Mouse (Mus musculus): ENCODE measurements around the gene Utp14a. TPM values are rescaled to one million over a fixed set of nuclear protein-coding genes. Genes with fewer than 3 reads are reported as not detected.
"Not testable (repeated sequence)": the region's sequence is repeated elsewhere in the genome, so short reads cannot be mapped to it uniquely, and the experiment has no call there.

The Utp14a gene
- 21.4 and 23.1 TPM in 2 replicates for polyA plus RNA-seq (2014; fragmentation: Nextera tagmentation; extraction: Ambion mirVana)

DNA sequence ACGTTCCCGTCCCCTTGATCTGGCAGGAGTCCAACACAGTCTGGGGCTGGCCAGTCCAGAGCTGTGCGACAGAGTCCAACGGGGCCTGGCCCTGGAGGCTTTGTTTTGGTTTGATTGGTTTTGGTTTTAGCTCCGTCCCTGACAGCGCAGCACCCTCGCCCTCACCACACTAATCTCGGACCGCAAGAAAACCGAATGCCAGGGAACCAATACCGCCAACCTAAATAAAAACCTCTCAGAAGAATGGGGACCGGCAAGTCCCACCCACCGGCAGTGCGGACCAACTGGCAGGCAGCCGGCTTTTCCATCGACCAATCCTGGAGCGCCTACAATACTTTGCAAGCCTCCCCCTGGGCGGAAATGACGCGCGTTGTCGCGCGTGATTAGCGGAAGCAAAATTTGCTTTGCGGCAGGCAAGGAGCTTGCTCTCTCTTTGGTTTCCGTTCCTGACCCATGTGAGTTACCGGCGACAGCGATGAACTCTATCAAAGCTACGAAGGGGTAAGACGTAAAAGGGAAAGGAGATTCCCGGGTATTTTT lies at the start of gene Utp14a:
TSS of gene Utp14a (plus strand) at position 395 of the 540 bp plus-strand sequence.
- Histone ChIP-seq H3K27me3 (ENCODE audit: control insufficient read depth, insufficient read depth, low read length) (no peaks in the 10 kb centered on the region), H3K4me2 (peak within 1 kb of the TSS; percentile 55), H3K36me3 (ENCODE audit: control insufficient read depth, insufficient read depth, low read length) (no peaks in the 10 kb centered on the region), H3K4me1 (ENCODE audit: control insufficient read depth, insufficient read depth, low read length) (no peaks in the 10 kb centered on the region), H3K9ac (ENCODE audit: low read length) (peak within 1 kb of the TSS; percentile 56), H3K4me3 (ENCODE audit: low read depth, low read length) (peak within 1 kb of the TSS; percentile 49), H3K9me3 (ENCODE audit: control insufficient read depth, low read length) (no peaks in the 10 kb centered on the region), H3K27ac (ENCODE audit: low read depth, low read length) (peak within 1 kb of the TSS; percentile 40; the same call in 1 of the 2 replicates)
- ATAC-seq (ENCODE audit: low FRiP score) (peak; percentile 99), DNase-seq (ENCODE audit: low spot score, missing footprints) (peak; percentile 98)
- 11% methylated on average over 33 of the region's 33 CpGs for WGBS

DNA sequence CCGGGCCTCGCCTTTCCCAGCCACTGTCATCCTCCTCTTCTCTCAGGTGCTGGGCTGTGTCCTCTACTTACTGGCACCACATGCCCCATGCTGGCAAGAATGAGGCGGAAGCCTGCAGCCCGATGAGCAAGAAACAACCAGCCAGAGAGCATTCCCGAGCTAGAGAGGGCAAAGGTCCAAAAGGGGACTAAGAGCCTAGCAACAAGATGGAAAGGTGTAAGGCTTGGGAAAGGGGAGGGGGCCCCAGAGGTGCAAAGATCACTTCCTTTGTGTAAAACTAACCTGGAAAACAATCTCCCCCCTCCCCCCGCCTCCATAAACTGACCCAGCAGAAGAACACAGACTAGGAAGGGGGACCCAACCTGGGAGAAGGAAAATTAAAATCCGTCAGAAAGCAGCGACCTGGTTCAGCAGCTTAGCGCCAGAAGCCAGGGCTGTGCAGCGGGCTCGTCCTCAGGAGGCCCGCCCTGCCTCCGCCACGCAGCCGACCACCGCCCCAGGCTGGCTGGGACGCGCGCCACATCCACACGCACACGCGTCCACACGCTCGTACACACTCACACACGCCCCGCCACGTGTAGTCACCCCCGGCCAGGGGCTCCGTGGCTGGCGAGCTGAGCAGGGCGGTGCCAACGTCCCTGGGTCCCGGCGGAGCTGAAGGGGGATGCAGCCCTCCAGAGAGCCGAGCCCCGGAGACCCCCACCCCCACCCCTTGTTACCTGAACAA lies 48.7 kb upstream of the Utp14a start:
- 13% methylated on average over 31 of the region's 36 CpGs for WGBS
- ATAC-seq (ENCODE audit: low FRiP score): peak; percentile 82
- H3K36me3 ChIP-seq (ENCODE audit: control insufficient read depth, insufficient read depth, low read length): no peaks in the 10 kb centered on the region
- H3K9ac ChIP-seq (ENCODE audit: low read length): peak overlapping the region; percentile 62
- H3K9me3 ChIP-seq (ENCODE audit: control insufficient read depth, low read length): no peaks in the 10 kb centered on the region
- peak; percentile 83 for DNase-seq (ENCODE audit: low spot score, missing footprints)
- H3K4me2 ChIP-seq: peak overlapping the region; percentile 54
- peak overlapping the region; percentile 60 for H3K4me3 ChIP-seq (ENCODE audit: low read depth, low read length)
- no peaks in the 10 kb centered on the region for H3K4me1 ChIP-seq (ENCODE audit: control insufficient read depth, insufficient read depth, low read length)
- no peak overlapping the region for H3K27ac ChIP-seq (ENCODE audit: low read depth, low read length)
- no peaks in the 10 kb centered on the region for H3K27me3 ChIP-seq (ENCODE audit: control insufficient read depth, insufficient read depth, low read length)

DNA sequence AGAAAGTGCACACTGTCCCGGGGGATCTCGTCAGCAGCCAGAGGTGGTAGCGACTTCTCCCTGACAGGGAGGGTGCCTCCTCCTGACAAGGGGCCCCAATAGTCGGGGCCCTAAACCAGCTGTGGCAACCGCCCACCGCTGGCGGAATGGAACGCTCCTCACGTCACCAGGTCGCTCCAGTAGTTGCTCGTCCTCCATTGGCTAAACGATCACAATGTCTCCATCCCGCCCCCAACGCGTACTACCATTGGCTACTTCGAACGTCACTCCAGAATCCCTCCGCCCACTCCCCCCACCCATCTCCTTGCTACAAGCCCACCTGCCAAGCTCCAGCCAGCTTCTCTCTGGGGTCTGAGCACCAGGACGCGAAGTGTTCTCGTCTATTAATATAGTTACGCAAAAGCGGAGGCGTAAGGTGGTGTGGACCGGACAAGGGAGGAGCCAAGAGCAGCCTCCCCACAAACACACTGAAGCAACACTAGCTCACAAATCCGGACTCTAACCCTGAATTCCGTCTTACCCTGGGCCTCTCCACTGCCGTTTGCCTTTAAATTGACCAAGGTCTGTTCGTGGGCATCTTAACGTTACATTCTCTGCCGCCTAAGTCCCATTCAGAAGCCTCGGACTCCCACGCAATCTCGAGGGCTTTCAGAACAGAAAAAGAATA lies 48.0 kb upstream of the Utp14a start, which contains the start of gene Zdhhc9:
TSS of gene Zdhhc9 (minus strand) at position 360 of the 667 bp plus-strand sequence.
- ATAC-seq (ENCODE audit: low FRiP score): peak; percentile 99
- H3K4me2 ChIP-seq: peak within 1 kb of the TSS; percentile 54
- DNase-seq (ENCODE audit: low spot score, missing footprints): peak; percentile 98
- 20% methylated on average over 26 of the region's 34 CpGs for WGBS
- peak within 1 kb of the TSS; percentile 62 for H3K9ac ChIP-seq (ENCODE audit: low read length)
- H3K27me3 ChIP-seq (ENCODE audit: control insufficient read depth, insufficient read depth, low read length): no peaks in the 10 kb centered on the region
- H3K27ac ChIP-seq (ENCODE audit: low read depth, low read length): no peak within 1 kb of the TSS
- no peaks in the 10 kb centered on the region for H3K4me1 ChIP-seq (ENCODE audit: control insufficient read depth, insufficient read depth, low read length)
- H3K36me3 ChIP-seq (ENCODE audit: control insufficient read depth, insufficient read depth, low read length): no peaks in the 10 kb centered on the region
- H3K9me3 ChIP-seq (ENCODE audit: control insufficient read depth, low read length): no peaks in the 10 kb centered on the region
- H3K4me3 ChIP-seq (ENCODE audit: low read depth, low read length): peak within 1 kb of the TSS; percentile 60

DNA sequence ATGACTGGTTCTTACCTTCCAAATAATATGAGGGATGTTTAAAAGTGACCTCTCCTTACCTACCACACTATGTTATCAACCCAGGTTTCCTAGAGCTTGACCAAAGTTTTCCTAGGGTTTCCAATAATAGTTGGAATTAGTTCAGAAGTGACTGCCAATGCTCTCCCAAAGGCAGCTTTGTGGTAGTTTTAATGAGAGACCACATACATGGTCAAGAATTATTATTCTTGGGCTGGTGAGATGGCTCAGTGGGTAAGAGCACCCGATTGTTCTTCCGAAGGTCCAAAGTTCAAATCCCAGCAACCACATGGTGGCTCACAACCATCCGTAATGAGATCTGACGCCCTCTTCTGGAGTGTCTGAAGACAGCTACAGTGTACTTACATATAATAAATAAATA lies 46.9 kb upstream of the Utp14a start:
- not testable (repeated sequence) for H3K4me2 ChIP-seq; H3K36me3 ChIP-seq (ENCODE audit: control insufficient read depth, insufficient read depth, low read length); H3K4me3 ChIP-seq (ENCODE audit: low read depth, low read length); ATAC-seq (ENCODE audit: low FRiP score); H3K27ac ChIP-seq (ENCODE audit: low read depth, low read length); H3K27me3 ChIP-seq (ENCODE audit: control insufficient read depth, insufficient read depth, low read length); DNase-seq (ENCODE audit: low spot score, missing footprints); H3K9me3 ChIP-seq (ENCODE audit: control insufficient read depth, low read length); H3K4me1 ChIP-seq (ENCODE audit: control insufficient read depth, insufficient read depth, low read length); H3K9ac ChIP-seq (ENCODE audit: low read length)
- WGBS: 90% methylated on average over 2 of the region's 4 CpGs

DNA sequence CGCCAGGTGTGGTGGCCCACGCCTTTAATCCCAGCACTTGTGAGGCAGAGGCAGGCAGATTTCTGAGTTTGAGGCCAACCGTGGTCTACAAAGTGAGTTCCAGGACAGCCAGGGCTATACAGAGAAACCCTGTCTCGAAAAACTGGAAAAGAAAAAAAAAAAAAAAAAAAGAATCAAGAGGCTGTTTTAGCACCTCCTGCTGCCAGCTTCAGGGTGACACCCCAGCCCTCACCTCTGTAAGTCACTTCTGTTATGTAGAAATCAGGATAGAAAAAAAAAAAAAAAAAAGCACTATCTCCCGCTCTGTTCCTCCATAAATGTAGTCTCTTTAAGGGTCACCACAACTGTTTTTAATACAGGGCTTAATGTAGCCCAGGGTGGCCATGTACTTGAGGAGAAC lies 37.2 kb upstream of the Utp14a start:
- no peaks in the 10 kb centered on the region for H3K9me3 ChIP-seq (ENCODE audit: control insufficient read depth, low read length)
- DNase-seq (ENCODE audit: low spot score, missing footprints): no peak
- 81% methylated on average over 5 of the region's 5 CpGs for WGBS
- no peak for ATAC-seq (ENCODE audit: low FRiP score)
- no peak overlapping the region for H3K4me3 ChIP-seq (ENCODE audit: low read depth, low read length)
- no peaks in the 10 kb centered on the region for H3K4me1 ChIP-seq (ENCODE audit: control insufficient read depth, insufficient read depth, low read length)
- no peak overlapping the region for H3K9ac ChIP-seq (ENCODE audit: low read length)
- no peaks in the 10 kb centered on the region for H3K27me3 ChIP-seq (ENCODE audit: control insufficient read depth, insufficient read depth, low read length)
- H3K4me2 ChIP-seq: no peak overlapping the region
- H3K36me3 ChIP-seq (ENCODE audit: control insufficient read depth, insufficient read depth, low read length): no peaks in the 10 kb centered on the region
- no peak overlapping the region for H3K27ac ChIP-seq (ENCODE audit: low read depth, low read length)

DNA sequence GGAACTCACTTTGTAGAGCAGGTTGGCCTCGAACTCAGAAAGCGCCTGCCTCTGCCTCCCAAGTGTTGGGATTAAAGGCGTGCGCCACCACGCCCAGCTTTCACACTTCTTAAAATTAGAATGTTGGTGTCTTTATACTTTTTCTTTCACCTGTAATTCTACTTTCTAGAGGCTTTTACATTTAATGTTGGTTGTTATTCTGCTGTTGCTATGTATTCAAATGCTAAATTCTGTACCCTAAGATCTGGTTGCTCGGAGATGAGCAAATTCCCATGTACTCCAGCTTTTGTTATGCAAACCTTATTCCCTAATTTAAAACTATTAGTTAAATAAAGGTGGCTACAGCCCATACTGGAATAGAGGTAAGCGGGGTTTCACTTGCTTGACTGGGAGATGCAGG lies 34.0 kb upstream of the Utp14a start:
- no peak overlapping the region for H3K4me2 ChIP-seq

DNA sequence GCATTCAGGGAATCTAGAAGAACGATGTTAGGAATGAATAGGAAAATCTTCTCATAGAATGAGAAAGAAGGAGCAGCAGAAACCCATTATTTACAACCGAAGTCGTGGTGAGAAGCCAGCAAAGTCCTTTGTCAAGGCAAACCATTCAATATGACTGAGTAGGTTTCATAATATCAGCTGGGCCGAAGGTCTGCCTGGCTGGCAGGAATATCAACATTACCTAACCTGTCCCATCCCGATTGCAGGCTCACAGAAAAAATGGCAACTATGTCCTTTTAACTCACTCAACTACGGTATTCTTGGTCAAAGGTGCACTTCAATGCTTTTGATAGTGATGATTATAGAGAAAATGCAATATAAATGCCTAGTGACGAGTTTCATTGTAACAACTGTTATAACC lies 30.4 kb upstream of the Utp14a start:
- DNase-seq (ENCODE audit: low spot score, missing footprints): no peak
- H3K4me3 ChIP-seq (ENCODE audit: low read depth, low read length): no peak overlapping the region
- ATAC-seq (ENCODE audit: low FRiP score): no peak
- no peaks in the 10 kb centered on the region for H3K36me3 ChIP-seq (ENCODE audit: control insufficient read depth, insufficient read depth, low read length)
- no peaks in the 10 kb centered on the region for H3K27me3 ChIP-seq (ENCODE audit: control insufficient read depth, insufficient read depth, low read length)
- no peak overlapping the region for H3K27ac ChIP-seq (ENCODE audit: low read depth, low read length)
- 78% methylated on average over 7 of the region's 7 CpGs for WGBS
- no peak overlapping the region for H3K9ac ChIP-seq (ENCODE audit: low read length)
- no peak overlapping the region for H3K4me2 ChIP-seq
- no peaks in the 10 kb centered on the region for H3K4me1 ChIP-seq (ENCODE audit: control insufficient read depth, insufficient read depth, low read length)
- no peaks in the 10 kb centered on the region for H3K9me3 ChIP-seq (ENCODE audit: control insufficient read depth, low read length)

More for the DNA sequence above, 34.0 kb upstream of the Utp14a start:
- Histone ChIP-seq H3K4me3 (ENCODE audit: low read depth, low read length) (no peak overlapping the region), H3K9ac (ENCODE audit: low read length) (no peak overlapping the region), H3K9me3 (ENCODE audit: control insufficient read depth, low read length) (no peaks in the 10 kb centered on the region), H3K36me3 (ENCODE audit: control insufficient read depth, insufficient read depth, low read length) (no peaks in the 10 kb centered on the region), H3K27me3 (ENCODE audit: control insufficient read depth, insufficient read depth, low read length) (no peaks in the 10 kb centered on the region), H3K4me1 (ENCODE audit: control insufficient read depth, insufficient read depth, low read length) (no peaks in the 10 kb centered on the region), H3K27ac (ENCODE audit: low read depth, low read length) (no peak overlapping the region)
- ATAC-seq (ENCODE audit: low FRiP score) (no peak), DNase-seq (ENCODE audit: low spot score, missing footprints) (no peak)
- 79% methylated on average over 7 of the region's 7 CpGs for WGBS

DNA sequence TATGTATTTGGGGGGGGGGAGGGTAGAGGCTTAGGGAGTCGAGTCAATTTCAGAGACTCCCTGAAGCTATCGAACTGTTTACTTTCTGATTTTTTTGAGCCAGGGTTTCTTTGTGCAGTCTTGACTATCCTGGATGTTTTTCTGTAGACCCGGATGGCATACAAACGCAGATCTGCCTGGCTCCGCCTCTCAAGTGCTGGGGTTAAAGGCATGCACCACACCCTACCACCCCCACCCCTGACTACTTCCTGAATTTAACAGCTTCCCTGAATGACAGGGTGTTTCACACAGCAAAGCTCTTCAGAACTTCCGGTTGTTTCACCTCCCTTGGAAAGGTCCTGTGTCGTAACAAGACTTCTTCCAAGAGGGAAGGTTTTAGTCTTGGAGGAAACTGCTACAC lies 22.2 kb upstream of the Utp14a start:
- H3K27me3 ChIP-seq (ENCODE audit: control insufficient read depth, insufficient read depth, low read length): no peaks in the 10 kb centered on the region
- no peak overlapping the region for H3K4me2 ChIP-seq
- ATAC-seq (ENCODE audit: low FRiP score) (no peak), DNase-seq (ENCODE audit: low spot score, missing footprints) (no peak)
- no peak overlapping the region for H3K27ac ChIP-seq (ENCODE audit: low read depth, low read length)
- no peaks in the 10 kb centered on the region for H3K9me3 ChIP-seq (ENCODE audit: control insufficient read depth, low read length)
- H3K9ac ChIP-seq (ENCODE audit: low read length): no peak overlapping the region
- WGBS: 70% methylated on average over 7 of the region's 7 CpGs
- no peaks in the 10 kb centered on the region for H3K36me3 ChIP-seq (ENCODE audit: control insufficient read depth, insufficient read depth, low read length)
- no peaks in the 10 kb centered on the region for H3K4me1 ChIP-seq (ENCODE audit: control insufficient read depth, insufficient read depth, low read length)
- H3K4me3 ChIP-seq (ENCODE audit: low read depth, low read length): no peak overlapping the region

Measured in midbrain, embryonic 11.5 days (tissue).